Mouse (Mus musculus) gastrocnemius, postnatal 4 days (tissue): Measurements from ENCODE around the gene Eaf1. TPM values are rescaled to one million over a fixed set of nuclear protein-coding genes. Genes with fewer than 3 reads are reported as not detected.

Experiments used
- DNase-seq, 2 experiments: peaks; one replicate each; pipeline ENCODE4 v3.0.0; 2021 to 2022; ENCODE audit warnings: low spot score in 2 of 2, mixed read lengths in 2 of 2
- total RNA-seq, 2 experiments: library from RNA; stranded (reverse); gene quantifications; 2 replicates each; pipeline ENCODE4 v1.2.3; 2021

The Eaf1 gene
- total RNA-seq, 2 experiments from 2014 or later, result 23.3 to 24.2 TPM

DNA sequence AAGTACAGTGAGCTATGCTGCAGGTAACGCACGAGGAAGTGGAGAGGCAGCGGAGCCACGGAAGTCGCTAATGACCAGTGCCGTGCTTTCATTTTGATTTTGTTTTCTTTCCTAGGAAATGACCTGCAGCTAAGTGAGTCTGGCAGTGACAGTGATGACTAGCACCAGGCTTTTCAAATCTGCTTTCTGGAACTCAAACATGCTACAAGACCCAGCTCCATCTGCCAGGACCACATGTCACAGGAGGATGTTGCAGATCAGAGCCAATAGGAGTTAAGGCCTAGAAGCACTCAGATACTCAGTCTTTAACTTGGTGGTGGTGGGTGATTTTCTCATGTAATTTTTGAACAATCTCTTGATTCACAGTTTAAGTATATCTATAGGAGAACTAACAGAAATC is 12.3 kb downstream of the Eaf1 start:
- DNase-seq, result no peak

DNA sequence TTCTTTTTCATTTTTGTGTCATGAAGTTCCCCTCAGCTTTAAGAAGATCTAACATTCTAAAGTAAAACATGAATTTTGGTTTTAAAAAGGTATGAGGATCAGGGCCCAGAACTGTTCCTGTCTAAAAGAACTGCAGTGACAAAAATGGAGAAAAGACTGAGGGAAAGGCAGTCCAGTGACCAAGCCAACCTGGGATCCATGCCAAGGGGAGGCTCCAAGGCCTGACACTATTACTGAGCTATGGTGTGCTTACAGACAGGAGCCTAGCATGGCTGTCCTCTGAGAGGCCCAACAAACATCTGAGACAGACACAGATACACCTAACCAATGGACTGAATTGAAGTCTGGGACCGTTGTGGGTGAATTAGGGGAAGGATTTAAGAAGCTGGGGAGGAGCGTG is 15.7 kb downstream of the Eaf1 start:
- no peak for DNase-seq

DNA sequence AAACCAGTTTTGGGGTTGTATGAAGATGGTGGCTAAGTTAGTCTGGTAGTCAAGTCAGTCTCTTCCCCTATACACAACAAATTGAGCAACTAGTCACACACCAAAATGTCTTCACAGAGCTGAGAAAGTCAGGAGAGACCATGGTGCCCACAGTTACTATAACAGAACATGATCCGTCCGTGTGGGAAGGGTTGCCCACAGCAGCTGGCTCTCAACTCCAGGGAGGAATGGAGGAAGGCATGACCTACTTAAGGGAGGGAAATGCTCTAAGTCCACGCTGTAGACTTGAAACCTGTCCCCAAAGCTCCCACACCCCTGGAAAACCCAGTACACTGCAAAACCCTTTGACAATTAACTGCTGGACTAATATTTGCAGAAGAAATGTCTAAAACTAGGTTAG is 16.1 kb downstream of the Eaf1 start:
- no peak for DNase-seq

DNA sequence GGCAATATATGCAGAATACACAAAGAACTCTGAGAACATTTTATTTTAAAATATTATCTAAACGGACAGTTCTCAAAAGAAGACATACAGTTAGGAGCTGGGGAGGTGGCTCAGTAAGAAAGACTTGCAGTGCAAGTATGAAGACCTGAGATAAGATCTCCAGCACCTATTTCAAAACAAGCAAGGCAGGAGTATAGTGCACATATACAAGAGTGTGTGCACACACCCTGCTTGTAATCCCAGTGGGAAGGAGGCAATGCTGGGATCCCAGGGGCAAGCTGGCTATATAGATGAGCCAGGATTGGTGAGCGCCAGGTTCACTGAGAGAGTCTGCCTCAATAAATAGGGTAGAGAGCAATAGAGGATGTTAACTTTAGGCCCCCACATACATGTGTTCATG is 21.7 kb downstream of the Eaf1 start:
- no peak for DNase-seq

DNA sequence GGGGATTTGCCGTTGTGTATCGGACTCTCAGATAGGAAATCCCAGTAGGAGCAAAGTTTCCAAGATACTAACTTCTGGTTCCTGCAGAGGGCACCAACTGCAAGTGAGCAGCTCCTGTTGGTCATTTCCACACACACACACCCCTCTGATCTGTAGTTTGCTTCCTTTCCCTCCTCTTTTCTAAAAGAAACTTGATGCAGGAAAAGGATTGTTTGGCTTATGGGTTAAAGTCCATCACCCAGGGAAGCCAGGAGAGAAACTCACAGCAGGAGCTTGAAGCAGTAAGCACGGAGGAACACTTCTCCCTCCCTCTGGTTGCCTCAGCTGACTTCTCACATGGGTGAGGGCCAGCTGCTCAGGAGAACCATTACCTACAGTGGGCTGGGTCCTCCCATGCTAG is 25.0 kb downstream of the Eaf1 start:
- DNase-seq, result no peak

DNA sequence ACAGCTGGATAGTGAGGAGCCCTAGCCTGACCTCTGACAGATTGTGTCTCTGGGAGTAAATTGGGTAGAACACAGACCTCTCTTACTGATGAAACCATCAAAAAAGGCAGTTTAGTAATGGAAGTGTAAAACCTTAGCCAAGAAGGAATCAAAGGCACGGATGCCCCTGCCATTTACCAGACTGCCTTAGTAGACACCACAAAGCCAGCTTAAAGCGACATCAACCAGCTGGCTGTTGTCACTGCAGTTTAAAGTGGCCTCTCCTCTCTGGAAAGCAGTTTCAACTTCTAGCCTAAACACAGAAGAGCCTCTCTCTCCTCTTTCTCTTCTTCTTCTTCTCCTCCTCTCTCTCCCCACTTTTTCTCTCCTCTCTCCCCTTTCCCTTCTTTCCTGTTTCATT is 27.1 kb downstream of the Eaf1 start:
- DNase-seq, result no peak

DNA sequence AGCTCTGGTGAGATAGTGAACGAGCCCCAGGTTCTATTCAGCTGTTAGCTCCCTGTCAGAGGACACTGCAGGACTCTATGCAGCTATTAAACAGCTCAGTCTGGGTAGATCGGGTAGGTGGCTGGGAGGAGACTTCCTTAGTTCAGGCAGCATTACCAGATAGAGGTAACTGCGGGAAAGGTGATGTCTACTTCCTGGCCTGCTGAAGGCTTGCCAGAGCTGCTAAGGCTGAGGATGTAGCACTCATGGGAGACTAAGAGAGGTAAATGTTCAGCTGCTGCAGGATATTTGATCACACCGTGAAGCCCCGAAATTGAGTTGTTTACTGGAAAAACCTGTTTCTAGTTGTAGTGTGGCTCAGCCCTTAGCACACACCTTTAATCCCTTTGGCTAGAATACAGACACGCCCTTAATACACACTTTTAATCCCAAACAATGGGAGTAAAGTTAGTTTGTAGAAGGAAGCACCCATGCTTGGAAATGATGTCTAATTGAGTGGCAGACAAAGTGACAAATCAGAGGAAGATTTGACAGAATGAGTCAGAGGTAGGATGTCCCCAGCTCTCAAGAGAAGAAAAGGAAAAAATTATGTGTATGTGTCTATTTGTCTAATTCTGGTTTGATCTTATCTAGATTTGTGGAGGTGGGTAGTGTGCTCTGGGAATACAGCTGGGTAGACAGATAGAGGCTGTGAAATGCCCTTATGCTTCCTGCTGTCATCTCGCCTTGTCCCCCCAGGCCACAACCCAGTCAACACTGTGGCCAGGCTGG is 31.0 kb downstream of the Eaf1 start:
- no peak for DNase-seq

DNA sequence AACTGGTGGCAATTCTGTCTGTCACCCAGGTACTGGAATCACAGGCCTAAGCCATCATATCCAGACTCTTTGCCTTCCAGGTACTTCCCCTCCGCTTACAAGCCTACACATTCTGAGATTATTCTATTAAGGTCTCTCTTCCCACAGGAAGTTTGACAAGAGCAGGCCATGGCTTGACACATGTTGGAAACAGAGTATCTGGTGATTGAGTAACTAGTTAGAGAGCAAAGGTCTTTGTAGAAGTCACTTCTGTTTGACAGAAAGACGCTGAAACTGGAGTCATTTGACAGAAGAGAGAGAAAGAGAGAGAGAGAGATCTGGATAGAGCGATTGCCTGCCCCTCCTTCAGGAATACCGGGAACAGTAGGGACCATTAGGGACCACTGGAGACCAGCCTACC is 36.6 kb downstream of the Eaf1 start:
- DNase-seq, result no peak

DNA sequence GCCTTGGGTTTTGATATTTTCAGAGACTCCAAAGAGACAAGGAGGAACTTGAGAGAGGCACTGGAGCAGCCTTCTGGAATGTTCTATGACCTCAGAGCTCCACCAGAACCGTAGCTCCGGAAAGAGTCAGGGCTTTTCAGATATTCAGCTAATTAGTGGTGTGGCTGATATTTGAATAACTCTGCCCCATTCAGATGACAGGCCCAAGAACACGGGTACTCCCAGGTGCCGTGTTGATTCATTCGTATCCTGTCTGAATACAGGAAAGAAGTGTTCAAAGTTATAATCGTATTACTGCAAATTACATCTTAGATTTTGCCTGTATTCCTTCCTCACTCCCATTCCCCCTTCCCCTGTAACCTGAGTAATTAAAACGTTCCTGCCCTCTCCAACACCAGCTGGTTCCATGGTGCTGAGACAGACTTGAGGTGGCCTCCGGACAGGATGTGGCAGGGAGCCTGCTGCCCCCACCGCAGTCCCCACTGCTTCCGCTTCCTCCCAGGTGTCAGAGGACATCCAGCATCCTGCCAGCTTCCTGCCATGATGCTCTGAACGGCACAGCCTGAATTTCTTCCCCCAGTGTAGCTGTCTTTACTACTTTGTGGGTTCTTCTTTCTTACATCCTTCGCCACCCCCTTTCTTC is 37.4 kb downstream of the Eaf1 start:
- no peak for DNase-seq

DNA sequence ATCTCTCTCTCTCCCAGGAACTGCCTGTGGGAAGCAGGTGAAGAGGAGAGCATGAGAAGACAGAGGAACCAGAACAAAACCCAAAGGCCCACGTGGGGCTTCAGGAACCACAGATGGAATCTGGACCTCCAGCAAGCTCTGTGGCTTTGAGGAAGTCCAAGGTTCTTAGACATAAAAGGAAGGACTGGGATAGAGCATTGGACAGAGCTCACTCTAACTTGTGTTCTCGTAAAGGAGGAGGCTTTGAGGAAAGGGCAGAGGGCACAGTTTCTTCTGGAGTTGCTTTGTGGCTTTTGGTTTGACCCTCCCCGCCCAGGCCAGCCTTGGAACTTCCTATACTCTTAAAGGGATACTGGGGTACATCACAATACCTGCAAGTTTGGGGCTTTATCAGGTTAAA is 38.5 kb downstream of the Eaf1 start:
- DNase-seq, result no peak

DNA sequence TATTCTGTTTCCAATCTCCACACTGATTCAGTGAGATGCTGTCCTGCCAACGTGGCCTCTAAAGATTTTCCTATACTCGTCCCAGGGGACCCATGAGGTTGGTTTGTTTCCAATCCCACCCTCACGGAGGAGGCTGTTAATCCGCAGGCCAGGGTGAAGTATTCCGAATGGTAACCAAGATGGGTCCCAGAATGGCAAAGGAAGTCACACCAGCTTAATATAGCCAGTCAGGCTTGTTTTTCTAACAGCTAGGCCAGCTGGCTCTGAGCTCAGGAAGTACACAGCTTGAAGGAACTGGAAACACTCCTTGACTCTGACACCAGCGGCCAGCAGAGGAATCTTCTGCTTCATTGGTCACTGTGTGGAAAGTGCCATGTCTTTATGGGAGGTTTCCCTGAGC is 43.1 kb downstream of the Eaf1 start:
- peak in 1 of 2 experiments; percentile 26 for DNase-seq

DNA sequence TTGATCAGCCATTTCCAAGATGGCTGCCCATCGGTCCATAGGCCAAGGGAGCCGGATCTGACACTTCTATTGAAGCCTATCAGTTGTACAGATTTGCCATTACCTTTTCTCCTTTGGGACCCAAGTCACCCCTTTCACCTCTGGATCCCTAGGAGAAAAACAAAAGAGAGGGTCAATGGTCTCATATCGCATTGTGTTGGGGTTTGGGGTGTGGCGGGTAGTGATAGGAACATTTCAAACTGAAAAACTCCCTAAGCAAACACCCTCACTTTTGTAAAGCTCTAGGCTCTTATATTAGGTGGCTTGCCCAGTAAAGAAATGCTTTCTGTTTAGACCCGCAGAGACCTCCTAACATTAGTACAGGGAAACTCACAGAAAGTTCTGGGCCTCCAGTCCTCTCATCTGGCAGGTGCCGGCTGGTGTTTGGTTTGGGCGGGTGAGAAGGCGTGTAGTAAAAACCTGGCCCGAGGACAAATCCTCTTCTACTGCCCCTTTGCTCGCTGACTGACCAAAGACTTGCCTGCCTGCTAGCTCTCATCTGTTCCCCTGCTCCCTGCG is 49.8 kb downstream of the Eaf1 start:
- no peak for DNase-seq

DNA sequence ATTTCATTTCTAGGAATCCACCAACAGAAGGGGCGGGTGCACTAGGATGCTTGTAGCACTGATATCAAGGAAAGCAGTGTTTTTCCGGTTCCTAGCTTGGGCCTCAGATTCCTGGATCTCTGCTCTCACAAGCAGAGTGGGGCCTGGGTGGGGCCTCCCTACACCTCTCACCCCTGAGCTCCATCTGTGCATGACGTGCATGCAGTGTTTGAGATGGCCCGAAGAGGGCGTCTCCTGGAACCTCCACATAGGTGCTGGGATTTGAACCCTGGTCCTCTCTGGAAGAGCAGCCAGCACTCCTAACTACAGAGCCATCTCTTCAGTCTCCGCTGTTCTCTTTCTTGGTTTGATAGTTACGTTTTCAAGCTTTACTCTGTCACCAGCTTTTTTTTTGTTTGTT is 60.8 kb downstream of the Eaf1 start:
- DNase-seq, result no peak

DNA sequence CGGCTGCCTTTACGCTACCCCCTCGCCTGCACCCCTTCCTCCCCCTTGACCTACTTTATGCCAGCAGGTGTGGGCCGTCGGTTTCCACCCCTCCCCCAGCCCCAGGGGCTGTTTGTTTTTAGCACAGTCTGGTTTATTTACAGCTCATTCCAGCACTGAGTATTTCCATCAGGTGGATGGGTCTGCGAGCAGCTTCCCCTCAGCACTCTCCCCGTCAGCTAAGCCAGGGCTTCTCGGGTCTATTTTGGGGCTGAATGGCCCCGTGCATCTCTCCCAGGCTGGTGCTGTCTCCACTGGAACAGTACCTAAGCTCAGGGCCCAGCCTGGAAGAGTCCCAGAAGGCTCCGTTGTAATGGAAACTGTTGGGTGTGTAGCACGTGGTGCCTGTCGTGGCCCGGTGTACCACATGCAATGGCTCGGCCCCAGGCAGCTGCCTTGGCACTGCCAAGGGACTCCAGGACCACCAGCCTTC is 61.8 kb downstream of the Eaf1 start:
- DNase-seq, result no peak

DNA sequence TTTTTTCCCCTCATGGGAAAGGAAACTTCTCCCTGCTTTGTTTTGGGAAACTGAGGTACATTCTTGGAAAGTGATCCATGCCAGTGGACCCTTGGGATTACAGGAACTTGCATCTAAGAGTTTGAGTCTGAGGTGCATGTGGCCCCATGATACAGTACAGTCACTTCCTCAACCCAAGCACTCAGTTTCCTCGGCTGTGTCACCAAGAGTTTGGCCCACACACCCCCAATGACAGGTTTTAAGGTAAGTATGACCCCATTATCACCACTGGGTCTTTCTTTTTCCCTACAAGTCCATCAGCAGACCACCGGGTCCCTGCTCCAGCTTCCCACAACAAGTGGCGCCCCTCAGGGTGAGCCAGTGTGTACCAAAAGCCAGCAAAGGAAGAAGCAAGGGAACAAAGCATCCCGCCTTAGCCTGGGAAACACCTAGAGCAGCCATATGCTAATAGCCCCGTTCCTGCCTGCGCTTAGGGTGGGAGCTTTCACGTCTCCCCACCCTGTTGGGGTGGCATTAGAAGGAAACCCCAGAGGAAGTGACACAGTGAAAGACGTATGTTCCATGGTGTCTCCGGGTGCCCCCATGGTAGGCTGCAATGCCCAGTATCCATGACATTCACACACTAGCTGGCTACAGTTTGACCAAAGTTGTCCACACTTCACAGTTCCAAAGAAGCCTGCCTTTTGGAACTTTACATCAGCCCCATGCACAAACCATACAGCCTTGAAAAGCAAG is 62.5 kb downstream of the Eaf1 start:
- DNase-seq, result no peak

DNA sequence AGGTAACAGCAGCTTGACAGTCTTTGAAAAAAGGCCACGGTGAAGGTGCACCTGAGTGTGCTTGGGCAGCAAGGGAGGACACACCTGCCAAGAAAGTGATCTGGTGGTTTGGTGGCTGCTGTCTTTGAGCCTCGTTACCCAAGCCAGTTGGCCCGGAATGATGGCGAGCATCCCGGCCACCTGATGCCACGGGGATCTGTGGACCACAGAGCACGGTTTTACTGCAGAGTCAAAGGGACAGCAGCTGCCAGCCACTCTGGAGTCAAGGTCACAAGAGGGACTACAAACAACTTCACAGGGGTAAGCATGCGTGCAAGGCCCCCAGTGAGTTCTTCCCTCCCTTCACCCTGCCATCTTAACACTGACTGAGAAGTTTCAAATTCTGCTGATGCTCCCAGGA is 63.1 kb downstream of the Eaf1 start:
- DNase-seq, result no peak

DNA sequence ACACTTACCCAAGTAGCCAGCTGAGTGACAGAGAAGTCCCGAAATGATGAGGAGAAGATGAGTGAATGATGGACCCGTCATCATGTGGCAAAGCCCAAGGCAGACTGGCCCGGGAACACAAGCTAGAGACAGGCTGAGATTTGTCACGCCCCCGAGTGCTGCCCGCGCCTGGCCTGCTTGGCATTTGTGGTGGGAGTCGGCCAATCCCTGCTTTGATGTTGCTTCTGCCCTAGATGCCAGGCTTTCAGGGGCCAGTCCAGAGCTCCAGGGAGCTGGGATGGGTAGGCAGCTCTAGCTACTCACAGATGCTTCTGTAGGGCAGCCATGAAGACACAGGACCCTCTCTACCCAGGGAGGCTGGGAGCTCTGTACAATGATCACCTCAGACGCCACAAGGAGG is 63.6 kb downstream of the Eaf1 start:
- DNase-seq, result no peak

DNA sequence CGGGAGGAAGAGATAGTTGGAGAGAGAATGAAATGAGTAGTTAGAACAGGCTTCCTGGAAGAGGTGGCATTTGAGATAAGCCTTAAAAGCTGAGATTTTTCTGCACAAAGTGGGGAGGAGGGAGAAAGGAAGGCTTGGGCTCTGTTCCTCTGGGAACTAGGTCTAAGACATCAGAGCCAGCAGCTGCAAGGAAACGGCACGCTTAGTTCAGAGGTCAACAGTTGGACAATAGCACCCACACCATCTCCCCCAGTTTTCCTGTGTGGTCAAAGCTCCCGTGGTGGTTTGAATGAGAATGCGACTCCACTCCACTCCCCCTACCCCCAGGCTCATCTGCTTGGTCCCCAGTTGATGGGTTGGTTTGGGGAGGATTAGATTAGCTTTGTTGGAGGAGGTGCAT is 65.0 kb downstream of the Eaf1 start:
- DNase-seq, result no peak
